Mouse (Mus musculus) thymus, adult 2 months (tissue): ENCODE measurements at regions not wholly inside any gene's neighbourhood (a gene's known extent, or its start where the extent isn't known, plus 50 kb on each side); places are given as distances from the start of the nearest gene placed in this dataset.

Source experiments
- CTCF ChIP-seq: fragments of 200-500 bp; IDR thresholded peaks from 2 replicates; pipeline ENCODE4 v1.5.1; 2012; ENCODE audit warnings: mild to moderate bottlenecking, control low read depth, low read length, moderate library complexity, borderline replicate concordance; ENCODE audit not compliant: control insufficient read depth, poor library complexity, insufficient read depth; ENCODE audit errors: extremely low read depth
- POLR2A ChIP-seq: fragments of 200-500 bp; IDR thresholded peaks from 2 replicates; pipeline ENCODE4 v1.6.1; 2012; ENCODE audit warnings: mild to moderate bottlenecking, low read length, control low read depth, moderate library complexity; ENCODE audit not compliant: control insufficient read depth, poor library complexity, insufficient read depth; ENCODE audit errors: extremely low read depth

DNA sequence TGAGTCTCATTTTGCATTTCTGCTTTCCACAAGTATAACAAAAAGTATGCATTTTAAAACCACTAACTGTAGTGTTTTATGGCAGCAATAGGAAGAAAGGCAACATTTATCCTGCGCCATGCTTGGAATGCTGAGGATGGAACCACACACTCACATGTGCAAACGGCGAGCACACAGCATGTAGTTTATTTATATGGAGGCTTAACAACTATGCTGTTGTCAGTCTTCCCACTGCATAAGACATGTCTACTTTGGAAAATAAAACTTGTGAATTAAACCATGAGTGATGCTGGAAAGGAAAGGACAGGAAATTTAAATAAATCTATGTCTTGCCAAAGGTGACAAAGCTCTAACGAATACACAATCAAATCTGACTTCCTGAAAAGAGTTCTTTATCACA, 190.8 kb upstream of the Tle4 start:
- TF ChIP-seq POLR2A (no peak), CTCF (no peak)
